Mouse (Mus musculus): ENCODE data around the gene Tceal9.
"Not testable (repeated sequence)": the region's sequence is repeated elsewhere in the genome, so short reads cannot be mapped to it uniquely, and the experiment has no call there.

The Tceal9 gene

DNA sequence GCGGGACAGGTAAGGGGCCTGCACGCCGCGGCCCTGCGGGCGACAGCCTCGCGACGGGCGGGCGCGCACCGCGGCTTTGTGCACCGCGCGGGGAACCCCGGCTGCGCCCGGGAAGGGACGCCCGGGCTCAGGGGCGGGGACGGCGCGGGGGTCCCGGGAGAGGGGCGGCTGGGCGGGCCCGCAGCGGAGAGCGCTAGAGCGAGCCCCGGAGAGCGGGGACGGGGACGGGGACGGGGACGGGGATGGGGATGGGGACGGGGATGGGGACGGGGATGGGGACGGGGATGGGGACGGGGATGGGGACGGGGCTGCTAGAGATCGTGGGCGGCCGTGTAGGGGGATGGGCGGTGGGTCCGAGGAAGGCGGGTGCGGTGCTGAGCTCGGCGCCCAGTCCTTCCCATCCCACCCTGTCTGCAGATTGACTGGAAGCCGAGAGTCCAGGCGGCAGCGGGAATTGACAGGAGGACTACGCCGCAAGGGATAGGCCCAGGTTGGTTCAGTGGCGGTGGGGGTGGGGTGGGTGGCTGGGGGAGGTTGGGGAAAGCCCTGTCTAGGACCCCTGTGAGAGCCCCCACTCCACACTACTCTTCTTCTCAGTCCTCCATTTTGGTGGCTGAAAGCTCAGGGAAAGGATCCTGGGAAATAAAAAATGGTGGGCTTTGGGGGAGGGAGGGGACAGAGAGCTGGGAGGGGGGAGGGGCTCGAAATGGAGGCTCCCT lies 25.7 kb downstream of the Tceal9 start:
- DNase-seq: not testable (repeated sequence)

DNA sequence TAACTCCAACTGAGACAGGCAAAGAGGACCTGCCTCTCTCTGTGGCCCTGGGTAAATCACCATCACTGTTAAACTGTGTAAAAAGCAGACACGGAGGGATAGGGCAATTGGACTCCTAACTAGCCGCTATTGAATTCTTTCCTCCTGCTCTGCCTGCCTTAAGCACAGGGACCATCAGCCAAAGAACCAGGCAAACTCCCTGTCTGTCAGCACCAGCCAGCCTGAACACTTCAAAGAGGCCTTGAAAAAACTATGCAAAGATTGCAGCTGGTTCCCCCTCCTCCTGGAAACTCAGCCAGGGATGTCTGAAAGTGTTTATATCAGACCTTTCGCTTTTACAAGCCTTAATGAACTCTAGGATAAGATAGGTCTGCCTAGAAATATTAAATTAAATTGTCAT lies 29.7 kb downstream of the Tceal9 start:
- DNase-seq: peak; percentile 9

DNA sequence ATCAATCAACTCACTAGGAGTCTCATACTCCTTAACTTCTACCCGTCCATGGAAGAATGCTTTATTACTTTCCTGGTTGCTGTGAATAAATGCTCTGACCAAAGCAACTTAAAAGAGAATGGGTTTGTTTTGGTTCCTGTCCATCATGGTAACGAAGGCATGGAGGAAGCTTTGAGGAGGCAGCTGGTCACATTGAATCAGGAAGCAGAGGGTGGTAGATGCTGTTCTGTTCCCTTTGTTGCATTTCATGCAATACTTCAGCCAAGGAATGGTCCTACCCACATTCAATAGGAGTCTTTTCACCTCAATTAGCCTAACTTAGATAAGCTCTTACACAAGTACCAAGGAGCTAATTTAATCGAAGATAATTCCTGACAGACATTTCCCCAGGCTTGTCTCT lies 30.5 kb downstream of the Tceal9 start:
- DNase-seq: no peak

DNA sequence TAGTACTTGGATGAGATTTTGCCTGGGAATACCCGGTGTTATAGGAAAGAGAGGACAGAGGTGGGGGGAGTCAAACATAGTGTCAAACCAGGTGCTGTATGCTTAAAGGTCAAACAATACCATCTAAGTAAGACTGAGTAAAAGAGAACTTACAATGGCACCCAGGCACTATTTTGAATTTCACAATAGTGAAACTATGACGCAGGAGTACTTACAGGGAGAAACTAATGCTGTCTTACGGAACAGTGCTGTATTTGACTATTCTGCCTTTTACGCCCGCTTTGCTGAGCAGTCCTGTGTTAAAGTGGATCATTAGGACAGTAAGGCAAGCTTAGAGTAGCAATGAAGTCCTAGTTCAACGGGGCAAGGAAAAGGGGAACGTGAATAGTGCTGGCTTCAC lies 32.7 kb downstream of the Tceal9 start:
- DNase-seq: no peak

DNA sequence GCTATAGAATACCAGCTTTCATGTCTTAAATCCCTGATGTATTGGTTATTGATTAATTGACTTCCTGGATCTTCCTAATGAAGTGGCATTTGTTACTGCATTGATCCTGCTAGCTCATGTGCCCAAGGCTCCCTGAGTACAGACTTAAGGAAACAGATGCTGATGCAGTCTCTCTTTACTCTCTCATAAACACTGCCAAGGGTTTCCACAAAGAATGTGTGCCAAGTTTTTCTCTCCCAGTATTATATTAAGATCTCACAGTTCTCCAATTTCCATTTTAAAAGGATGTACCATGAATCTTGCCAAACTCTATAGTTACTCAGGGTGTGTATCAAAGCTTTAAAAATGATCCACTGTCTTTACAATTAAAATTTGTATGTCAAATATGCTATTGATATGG lies 33.5 kb downstream of the Tceal9 start:
- DNase-seq: no peak

DNA sequence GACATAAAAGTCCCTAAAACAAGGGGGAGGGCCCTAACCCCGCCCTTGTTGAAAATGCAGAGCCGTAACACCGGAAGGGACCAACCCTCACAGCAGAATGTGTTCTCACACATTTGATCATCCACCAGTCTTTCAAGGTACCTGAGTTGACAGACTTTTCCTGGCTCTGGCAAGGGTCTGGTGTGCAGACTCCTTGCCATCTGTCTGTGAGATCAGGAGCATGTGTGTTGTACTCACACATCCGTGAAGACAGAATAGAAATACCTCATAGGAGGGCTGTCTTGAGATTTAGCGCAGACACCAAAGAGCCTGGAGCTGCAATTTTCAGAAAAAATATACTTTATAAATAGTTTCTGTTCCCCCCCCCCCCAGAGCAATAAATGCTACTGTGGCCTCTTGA lies 34.5 kb downstream of the Tceal9 start:
- no peak for DNase-seq

DNA sequence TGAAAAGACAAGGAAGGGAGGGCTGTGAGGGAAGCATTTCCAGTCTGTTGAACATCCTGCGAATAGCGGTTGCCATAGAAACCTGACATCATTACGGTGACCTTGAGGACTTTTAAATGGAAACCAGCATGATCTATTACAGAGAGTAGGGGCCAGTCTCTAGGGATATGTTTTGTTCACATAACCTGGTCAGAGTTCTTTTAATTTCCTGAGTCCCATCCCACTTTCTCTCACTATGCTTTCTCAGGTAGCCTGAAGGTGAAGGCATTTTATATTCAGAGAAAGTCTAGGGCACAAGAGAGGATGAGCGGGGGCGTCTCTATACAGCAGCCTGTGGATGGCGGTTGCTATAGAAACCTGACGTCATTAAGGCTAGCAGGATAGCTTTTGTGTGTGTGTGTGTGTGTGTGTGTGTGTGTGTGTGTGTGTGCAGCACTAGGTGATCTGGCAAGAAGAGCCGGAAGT lies 46.0 kb downstream of the Tceal9 start:
- DNase-seq: no peak

Data from lung, postnatal 10 days (tissue).